Mouse (Mus musculus) myocyte (in vitro differentiated cells): ENCODE data around the gene Glrx. TPM values are rescaled to one million over a fixed set of nuclear protein-coding genes. Genes with fewer than 3 reads are reported as not detected.

ENCODE experiments used
- H3K27me3 ChIP-seq: one replicate; pipeline ENCODE4 v1.6.1; 2011; ENCODE audit not compliant: control insufficient read depth, insufficient read depth, insufficient read length
- H3K36me3 ChIP-seq: one replicate; pipeline ENCODE4 v1.6.1; 2011; ENCODE audit not compliant: control insufficient read depth, insufficient read depth
- H3K4me2 ChIP-seq: one replicate; pipeline ENCODE4 v1.6.1; 2011; ENCODE audit warnings: low read depth, control low read depth
- H3K4me3 ChIP-seq: one replicate; pipeline ENCODE4 v1.5.1; 2011; ENCODE audit warnings: mild to moderate bottlenecking, control low read depth, moderate library complexity
- H3K79me2 ChIP-seq: one replicate; pipeline ENCODE4 v1.6.1; 2011; ENCODE audit not compliant: control insufficient read depth, insufficient read depth
- H3ac ChIP-seq: one replicate; pipeline ENCODE4 v1.6.1; 2011; ENCODE audit not compliant: control insufficient read depth, insufficient read length
- CEBPB ChIP-seq: IDR thresholded peaks from 2 replicates; pipeline ENCODE4 v1.6.1; 2011; ENCODE audit warnings: mild to moderate bottlenecking, moderate library complexity; ENCODE audit not compliant: poor library complexity, insufficient read depth, severe bottlenecking
- E2F4 ChIP-seq: IDR thresholded peaks from one replicate; pipeline ENCODE4 v1.6.1; 2011; ENCODE audit warnings: mild to moderate bottlenecking, control low read depth, moderate library complexity; ENCODE audit not compliant: insufficient read depth
- MAX ChIP-seq: IDR thresholded peaks from one replicate; pipeline ENCODE4 v1.6.1; 2011; ENCODE audit warnings: low read depth, mild to moderate bottlenecking, control low read depth
- MYOD1 ChIP-seq, 3 experiments: IDR thresholded peaks; one replicate each; pipeline ENCODE4 v1.6.1; 2011; ENCODE audit warnings: control low read depth in 2 of 3, low read depth in 2 of 3, mild to moderate bottlenecking in 2 of 3, moderate library complexity in 1 of 3; ENCODE audit not compliant: insufficient read length in 2 of 3, control insufficient read depth in 1 of 3
- MYOG ChIP-seq, 3 experiments: IDR thresholded peaks; one replicate each; pipeline ENCODE4 v1.6.1; 2011; ENCODE audit warnings: control low read depth in 2 of 3, low read depth in 2 of 3, mild to moderate bottlenecking in 2 of 3; ENCODE audit not compliant: insufficient read length in 2 of 3, control insufficient read depth in 1 of 3, insufficient read depth in 1 of 3
- POLR2A ChIP-seq: IDR thresholded peaks from one replicate; pipeline ENCODE4 v1.6.1; 2011; ENCODE audit warnings: low read depth, mild to moderate bottlenecking, control low read depth, moderate library complexity; ENCODE audit not compliant: insufficient read length
- POLR2AphosphoS2 ChIP-seq: IDR thresholded peaks from one replicate; pipeline ENCODE4 v1.6.1; 2011; ENCODE audit warnings: low read depth, control low read depth; ENCODE audit not compliant: insufficient read length
- REST ChIP-seq: IDR thresholded peaks from one replicate; pipeline ENCODE4 v1.6.1; 2011; ENCODE audit warnings: mild to moderate bottlenecking, control low read depth, moderate library complexity; ENCODE audit not compliant: insufficient read depth, insufficient read length
- SRF ChIP-seq: IDR thresholded peaks from one replicate; pipeline ENCODE4 v1.6.1; 2011; ENCODE audit warnings: low read depth; ENCODE audit not compliant: control insufficient read depth, insufficient read length
- TCF12 ChIP-seq: IDR thresholded peaks from one replicate; pipeline ENCODE4 v1.6.1; 2011; ENCODE audit warnings: mild to moderate bottlenecking, control low read depth; ENCODE audit not compliant: poor library complexity, insufficient read depth, severe bottlenecking
- TCF3 ChIP-seq: IDR thresholded peaks from one replicate; pipeline ENCODE4 v1.6.1; 2011; ENCODE audit warnings: low read depth, control low read depth; ENCODE audit not compliant: insufficient read length
- USF1 ChIP-seq: IDR thresholded peaks from one replicate; pipeline ENCODE4 v1.6.1; 2011; ENCODE audit warnings: low read depth, mild to moderate bottlenecking, control low read depth, moderate library complexity
- polyA plus RNA-seq: library from polyadenylated mRNA; unstranded; fragments of >200 nt; fragmentation: generic; extraction: Trizol; gene quantifications from one replicate; pipeline ENCODE4 v1.2.1, GENCODE M21; 2012; ENCODE audit warnings: missing spikeins

The Glrx gene
- polyA plus RNA-seq, 1 experiment = 27.5 TPM

GRCm38 (mm10) chr13:75824611-75825319, 14.9 kb upstream of the Glrx start:
- Histone ChIP-seq H3K27me3 (no peaks in the 10 kb centered on the region), H3K79me2 (no peaks in the 10 kb centered on the region), H3K36me3 (no peaks in the 10 kb centered on the region), H3K4me3 (no peak overlapping the region), H3ac (no peak overlapping the region), H3K4me2 (peak overlapping the region; percentile 44)
- TF ChIP-seq POLR2AphosphoS2 = no peak
- TF ChIP-seq CEBPB = peak; percentile 59; the same call in 1 of the 2 replicates
- peak in 1 of 3 experiments; percentile 14 for TF ChIP-seq MYOD1 (IDR thresholded peaks at IDR 0.05; ENCODE audit: control insufficient read depth in 1 of 3, insufficient read length in 2 of 3, low read depth in 2 of 3)

GRCm38 (mm10) chr13:75825388-75825787, 14.3 kb upstream of the Glrx start:
- no peaks in the 10 kb centered on the region for H3K27me3 ChIP-seq
- TF ChIP-seq TCF3 (no peak), MYOD1 (IDR thresholded peaks at IDR 0.05; ENCODE audit: control insufficient read depth in 1 of 3, insufficient read length in 2 of 3, low read depth in 2 of 3) (no peak), POLR2A (no peak)
- H3K79me2 ChIP-seq = no peaks in the 10 kb centered on the region
- H3ac ChIP-seq = no peak overlapping the region
- peak overlapping the region; percentile 7 for H3K4me2 ChIP-seq
- H3K4me3 ChIP-seq = no peak overlapping the region
- no peaks in the 10 kb centered on the region for H3K36me3 ChIP-seq

- Histone ChIP-seq H3K4me3 (no peak overlapping the region), H3K4me2 (no peak overlapping the region), H3K79me2 (no peaks in the 10 kb centered on the region), H3ac (no peak overlapping the region), H3K27me3 (no peaks in the 10 kb centered on the region), H3K36me3 (no peaks in the 10 kb centered on the region)
- TF ChIP-seq REST (no peak), MYOG (IDR thresholded peaks at IDR 0.05; ENCODE audit: control insufficient read depth in 1 of 3, insufficient read depth in 1 of 3, insufficient read length in 2 of 3, low read depth in 2 of 3) (no peak), TCF12 (no peak), E2F4 (no peak), USF1 (no peak), TCF3 (no peak), MAX (no peak), SRF (no peak), MYOD1 (IDR thresholded peaks at IDR 0.05; ENCODE audit: control insufficient read depth in 1 of 3, insufficient read length in 2 of 3, low read depth in 2 of 3) (no peak), CEBPB (no peak), POLR2A (no peak)
Observed at GRCm38 (mm10) chr13:75830708-75831107, 9.0 kb upstream of the Glrx start.

- no peak overlapping the region for H3ac ChIP-seq
- H3K27me3 ChIP-seq = no peaks in the 10 kb centered on the region
- no peaks in the 10 kb centered on the region for H3K36me3 ChIP-seq
- H3K4me3 ChIP-seq = no peak overlapping the region
- H3K79me2 ChIP-seq = no peaks in the 10 kb centered on the region
- H3K4me2 ChIP-seq = no peak overlapping the region
- TF ChIP-seq USF1 (no peak), SRF (no peak), E2F4 (no peak), MYOG (IDR thresholded peaks at IDR 0.05; ENCODE audit: control insufficient read depth in 1 of 3, insufficient read depth in 1 of 3, insufficient read length in 2 of 3, low read depth in 2 of 3) (no peak), MYOD1 (IDR thresholded peaks at IDR 0.05; ENCODE audit: control insufficient read depth in 1 of 3, insufficient read length in 2 of 3, low read depth in 2 of 3) (no peak), CEBPB (no peak), TCF12 (no peak), POLR2AphosphoS2 (no peak), MAX (no peak), REST (no peak), TCF3 (no peak), POLR2A (no peak)
Observed at GRCm38 (mm10) chr13:75831710-75832109, 8.0 kb upstream of the Glrx start.

- TF ChIP-seq CEBPB = no peak
- TF ChIP-seq POLR2AphosphoS2 = no peak
- no peak for TF ChIP-seq TCF12
- no peak for TF ChIP-seq MYOD1 (IDR thresholded peaks at IDR 0.05; ENCODE audit: control insufficient read depth in 1 of 3, insufficient read length in 2 of 3, low read depth in 2 of 3)
- TF ChIP-seq E2F4 = no peak
- no peak for TF ChIP-seq MYOG (IDR thresholded peaks at IDR 0.05; ENCODE audit: control insufficient read depth in 1 of 3, insufficient read depth in 1 of 3, insufficient read length in 2 of 3, low read depth in 2 of 3)
- TF ChIP-seq MAX = no peak
- TF ChIP-seq SRF = no peak
- no peak for TF ChIP-seq POLR2A
- H3K27me3 ChIP-seq = no peaks in the 10 kb centered on the region
- no peak overlapping the region for H3K4me3 ChIP-seq
- H3K4me2 ChIP-seq = no peak overlapping the region
- no peak overlapping the region for H3ac ChIP-seq
- no peaks in the 10 kb centered on the region for H3K36me3 ChIP-seq
- H3K79me2 ChIP-seq = no peaks in the 10 kb centered on the region
Observed at GRCm38 (mm10) chr13:75832697-75833096, 7.0 kb upstream of the Glrx start.
